Mouse (Mus musculus) lung, postnatal 36 days (tissue): ENCODE results near the gene Rab3c.

ENCODE experiments used
- DNase-seq: peaks from one replicate; pipeline ENCODE4 v3.0.0; 2022; ENCODE audit warnings: mixed read lengths

Gene Rab3c

DNA sequence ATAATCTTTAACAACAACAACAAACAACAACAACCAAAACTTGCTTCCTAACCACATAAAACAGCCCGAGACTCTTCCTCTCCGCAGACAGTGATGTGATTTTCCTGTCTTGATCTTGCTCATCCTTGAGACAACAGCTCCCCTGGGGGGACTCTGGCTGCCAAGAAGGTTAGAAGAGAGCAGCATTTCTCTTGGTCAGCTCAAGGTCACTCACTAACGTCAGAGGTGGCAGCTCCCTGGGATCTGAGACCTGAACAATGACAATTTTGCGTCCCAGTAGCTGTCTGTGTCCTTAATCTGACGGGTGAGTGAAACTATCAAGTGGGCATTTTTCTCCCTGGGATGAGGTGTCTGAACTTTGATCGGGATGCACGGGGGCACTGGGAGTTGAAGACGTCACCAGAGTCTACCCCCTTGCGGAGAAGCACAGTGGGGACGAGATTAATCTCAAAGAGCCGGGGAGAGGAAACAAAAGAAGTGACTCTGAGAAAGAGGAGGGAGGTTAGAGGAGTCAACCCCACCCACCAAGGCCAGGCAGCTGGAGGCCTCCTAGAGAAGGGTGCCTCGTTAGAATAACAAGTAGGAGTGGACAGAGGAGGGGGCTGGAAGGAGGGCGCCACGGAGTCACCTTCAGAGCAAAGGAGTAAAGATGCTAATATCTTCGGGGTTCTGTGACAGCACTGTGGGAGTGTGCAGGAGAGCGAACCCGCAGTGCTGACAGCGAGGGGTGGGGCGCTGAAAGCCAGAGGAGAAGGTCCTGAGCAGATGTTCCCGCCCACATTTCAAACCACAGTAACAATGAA lies 261.7 kb downstream of the Rab3c start:
- DNase-seq, result peak; percentile 1

DNA sequence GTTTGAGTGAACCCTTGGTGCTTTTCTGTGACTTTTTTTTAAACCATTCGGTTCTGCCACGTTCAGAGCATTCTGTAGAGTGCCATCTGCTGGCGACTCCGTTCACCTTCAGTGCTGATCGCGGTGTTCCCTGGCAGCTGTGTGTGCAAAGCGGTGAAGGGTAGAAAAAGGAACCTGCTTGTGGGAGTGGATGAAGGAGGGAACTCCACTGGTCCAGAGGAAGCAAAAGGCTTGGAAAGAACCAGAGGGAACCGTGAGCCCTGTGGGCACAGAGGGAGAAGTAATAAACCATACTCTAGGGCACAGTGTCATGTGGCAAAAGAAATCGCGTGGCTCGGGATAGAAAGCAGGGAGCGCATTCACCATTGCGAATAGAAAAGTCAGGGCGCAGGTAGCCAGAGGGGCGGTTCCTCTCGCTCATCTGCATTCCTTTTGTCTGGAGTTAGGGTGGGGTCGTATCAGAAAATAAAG lies 262.3 kb downstream of the Rab3c start:
- peak; percentile 89 for DNase-seq

DNA sequence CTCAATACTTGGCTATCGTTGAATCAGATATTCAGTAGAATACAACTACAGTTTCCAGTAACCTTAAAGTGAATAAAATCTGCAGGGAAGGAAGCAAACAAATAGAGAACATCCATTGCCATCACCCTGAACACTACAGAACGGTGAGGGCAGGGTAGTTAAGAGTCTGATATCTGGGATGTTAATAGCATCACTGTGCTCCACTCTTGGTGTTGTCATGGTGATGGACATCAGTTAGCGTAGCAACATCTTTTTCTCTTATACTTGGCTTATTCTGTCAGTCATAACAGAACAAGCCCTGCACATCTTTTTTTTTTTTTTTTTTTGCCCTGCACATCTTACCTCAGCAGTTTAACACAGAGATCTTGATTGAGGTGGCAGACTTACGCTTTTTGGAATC lies 268.8 kb downstream of the Rab3c start:
- no peak for DNase-seq

DNA sequence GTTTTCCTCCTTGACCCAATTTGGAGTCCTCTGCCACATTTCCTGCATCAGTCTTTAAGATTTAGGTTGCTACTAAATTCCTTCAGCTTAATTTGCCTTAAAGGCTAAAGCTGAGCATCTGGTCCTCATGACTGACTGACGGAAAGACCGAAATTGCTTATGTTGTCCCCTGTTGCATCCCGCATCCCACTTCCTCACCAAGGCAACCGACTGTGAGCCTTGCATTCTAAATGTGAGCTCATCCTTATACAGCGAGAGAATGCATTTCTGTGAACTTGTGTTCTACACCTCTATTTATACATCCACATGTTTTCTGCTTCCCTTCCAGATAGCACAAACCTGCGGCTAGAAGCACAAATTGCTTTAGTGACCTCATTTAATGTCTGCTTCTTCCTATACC lies 269.9 kb downstream of the Rab3c start:
- DNase-seq, result no peak

DNA sequence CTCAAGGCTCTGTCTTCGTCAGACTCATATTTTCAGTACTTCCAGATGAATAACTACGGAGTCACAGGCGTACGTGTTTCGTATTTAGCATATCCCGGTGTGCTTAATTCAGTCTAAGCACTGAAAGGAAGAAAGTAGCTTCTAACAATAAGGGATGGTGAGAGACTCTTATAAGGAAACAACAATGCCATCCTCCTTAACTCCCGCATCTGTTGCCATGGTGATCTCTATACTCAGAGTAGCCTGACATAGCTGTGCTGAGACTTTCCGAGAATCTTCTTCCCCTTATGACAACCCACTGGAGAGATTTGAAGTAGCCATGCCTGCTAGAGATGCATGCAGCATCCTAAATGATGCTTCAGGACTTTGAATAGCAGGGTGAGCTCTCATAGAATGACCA lies 272.3 kb downstream of the Rab3c start:
- no peak for DNase-seq

DNA sequence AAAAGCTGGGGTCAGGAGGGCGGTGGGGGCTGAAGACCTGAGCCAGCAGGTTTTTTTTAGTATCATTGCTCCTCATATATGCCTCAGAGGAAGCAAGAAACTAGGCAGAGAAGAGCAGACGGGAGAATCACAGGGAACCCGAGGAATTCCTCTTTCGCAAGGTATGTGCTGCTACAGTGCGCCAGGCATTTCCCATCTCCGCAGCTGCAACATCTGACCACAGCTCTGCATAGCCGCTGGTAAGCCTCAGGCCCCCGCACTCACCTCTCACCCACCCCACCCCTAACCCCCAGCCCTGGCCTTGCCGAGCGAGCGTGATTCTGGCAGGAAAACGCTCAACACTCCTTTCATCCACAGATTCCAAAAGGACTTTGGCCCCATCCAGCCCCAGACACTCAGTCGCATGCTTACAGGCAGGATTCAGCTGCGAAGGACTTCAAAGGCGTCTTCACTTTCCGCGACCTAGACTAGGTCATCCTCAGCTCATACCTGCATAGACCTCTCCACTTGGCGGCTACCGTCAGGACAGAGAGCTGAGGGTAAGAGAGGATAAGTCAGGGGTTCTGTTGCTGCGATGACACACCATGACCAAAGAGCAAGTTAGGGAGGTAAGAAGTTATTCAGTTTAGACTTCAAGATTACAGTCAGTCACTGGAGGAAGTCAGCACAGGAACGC lies 274.6 kb downstream of the Rab3c start:
- DNase-seq, result no peak
